ENCODE assay signal across 10 mouse cellular contexts in the genomic region with DNA sequence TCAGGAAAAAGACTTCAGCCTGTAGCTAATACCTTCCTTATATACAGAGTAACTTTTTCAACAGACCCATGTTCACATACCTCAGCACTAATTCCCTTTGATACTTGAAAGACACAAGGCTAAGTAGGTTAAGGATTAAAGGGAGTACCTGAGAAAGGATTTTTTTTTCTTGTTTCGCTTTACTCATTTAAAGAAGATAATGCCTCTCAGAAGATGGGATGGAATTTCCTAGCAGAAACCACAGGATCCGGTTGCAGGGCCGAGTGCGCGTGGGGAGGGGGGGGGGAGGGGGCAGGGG.
DNase-seq lines count a peak whose midpoint lies in the region; ATAC-seq and TF ChIP-seq lines count a peak whose summit lies in the region.
"Had no signal": no experiment of that assay in that cellular context is flagged by ENCODE, and none has a peak within 500 bp of the region (broad histone marks: within the 10 kb centered on the region; RNA-seq: fewer than 3 reads in every experiment).

No protein-coding gene starts in this region.

- DNase-seq in kidney, adult 2 months, result no peak
- peak; percentile 93 for DNase-seq in adipocyte (ENCODE audit: low spot score)
- DNase-seq in liver, postnatal 0 days, result no peak
- no peak for DNase-seq in cerebellum, adult 9-11 months
- DNase-seq in adrenal gland, postnatal 25 days, result no peak
- DNase-seq: cerebellum, postnatal 25 days had no signal

- no peak overlapping the region for H3K9ac ChIP-seq in kidney, embryonic 16.5 days (replicated peaks; ENCODE audit: low read length)
- no peak overlapping the region for H3K9ac ChIP-seq in hindbrain, embryonic 16.5 days (ENCODE audit: low read depth, low read length)
- no peak overlapping the region for H3K9ac ChIP-seq in liver, postnatal 0 days (replicated peaks)

- ATAC-seq in kidney, embryonic 16.5 days (ENCODE audit: low FRiP score, low TSS enrichment), result no peak
- no peak for ATAC-seq in hindbrain, embryonic 16.5 days
- ATAC-seq in liver, postnatal 0 days, result no peak
- ATAC-seq: forebrain, embryonic 13.5 days had no signal

- H3K36me3 ChIP-seq in kidney, embryonic 16.5 days (ENCODE audit: insufficient read depth, low read length), result no peaks in the 10 kb centered on the region
- no peaks in the 10 kb centered on the region for H3K36me3 ChIP-seq in kidney, adult 2 months (ENCODE audit: control insufficient read depth, insufficient read depth, low read length)
- H3K36me3 ChIP-seq in hindbrain, embryonic 16.5 days (ENCODE audit: control insufficient read depth, insufficient read depth, low read length), result no peaks in the 10 kb centered on the region
- H3K36me3 ChIP-seq in liver, postnatal 0 days (replicated peaks; ENCODE audit: insufficient read depth, low read length), result no peaks in the 10 kb centered on the region

- H3K27me3 ChIP-seq in kidney, embryonic 16.5 days (ENCODE audit: insufficient read depth, low read length), result no peaks in the 10 kb centered on the region
- no peaks in the 10 kb centered on the region for H3K27me3 ChIP-seq in kidney, adult 2 months (replicated peaks; ENCODE audit: control insufficient read depth, insufficient read depth, low read length)
- no peaks in the 10 kb centered on the region for H3K27me3 ChIP-seq in hindbrain, embryonic 16.5 days (replicated peaks; ENCODE audit: control insufficient read depth, insufficient read depth, low read length)
- no peaks in the 10 kb centered on the region for H3K27me3 ChIP-seq in liver, postnatal 0 days (ENCODE audit: insufficient read depth, low read length)

- no peak for TF ChIP-seq CTCF in kidney, adult 2 months (conservative IDR thresholded peaks at IDR 0.05; ENCODE audit: insufficient read depth, insufficient read length, low read depth, low read length)
- TF ChIP-seq CTCF in liver, postnatal 0 days (IDR thresholded peaks at IDR 0.05; ENCODE audit: low read depth), result no peak

- peaks cover 6% of the 10 kb centered on the region; the same call in 1 of the 2 replicates for H3K4me1 ChIP-seq in kidney, embryonic 16.5 days (ENCODE audit: insufficient read depth, low read length)
- no peaks in the 10 kb centered on the region for H3K4me1 ChIP-seq in kidney, adult 2 months (ENCODE audit: control insufficient read depth, insufficient read depth, low read length)
- H3K4me1 ChIP-seq in hindbrain, embryonic 16.5 days (ENCODE audit: control insufficient read depth, insufficient read depth, low read depth, low read length), result no peaks in the 10 kb centered on the region; the same call in 1 of the 2 replicates
- 0 out of 2 replicates have a peak, but pooled peaks cover 3% of the 10 kb centered on the region for H3K4me1 ChIP-seq in liver, postnatal 0 days (ENCODE audit: insufficient read depth)

- TF ChIP-seq EP300 in liver, postnatal 0 days (IDR thresholded peaks at IDR 0.05; ENCODE audit: low read depth), result no peak

- no peak overlapping the region for H3K27ac ChIP-seq in kidney, embryonic 16.5 days (ENCODE audit: low read length)
- no peak overlapping the region for H3K27ac ChIP-seq in kidney, adult 2 months (ENCODE audit: insufficient read depth, low read depth, low read length)
- H3K27ac ChIP-seq in hindbrain, embryonic 16.5 days (ENCODE audit: low read depth, low read length), result no peak overlapping the region
- no peak overlapping the region for H3K27ac ChIP-seq in liver, postnatal 0 days (ENCODE audit: low read depth)
- H3K27ac ChIP-seq: forebrain, embryonic 13.5 days; macrophage had no signal

- H3K4me3 ChIP-seq in kidney, embryonic 16.5 days (ENCODE audit: low read length), result no peak overlapping the region
- H3K4me3 ChIP-seq in kidney, adult 2 months (ENCODE audit: insufficient read depth, low read depth, low read length), result no peak overlapping the region
- no peak overlapping the region for H3K4me3 ChIP-seq in hindbrain, embryonic 16.5 days (ENCODE audit: low read length)
- H3K4me3 ChIP-seq in liver, postnatal 0 days (ENCODE audit: low read depth, low read length), result no peak overlapping the region

- peak overlapping the region; percentile 64 for H3K4me2 ChIP-seq in kidney, embryonic 16.5 days (replicated peaks; ENCODE audit: low read depth, low read length)
- H3K4me2 ChIP-seq in hindbrain, embryonic 16.5 days (ENCODE audit: low read length), result peak overlapping the region; percentile 52; the same call in 1 of the 2 replicates
- peak overlapping the region; percentile 69 for H3K4me2 ChIP-seq in liver, postnatal 0 days (ENCODE audit: low read depth, low read length)

- peaks cover 4% of the 10 kb centered on the region; the same call in 1 of the 2 replicates for H3K9me3 ChIP-seq in kidney, embryonic 16.5 days (ENCODE audit: low read length)
- no peaks in the 10 kb centered on the region for H3K9me3 ChIP-seq in hindbrain, embryonic 16.5 days (ENCODE audit: control insufficient read depth, low read length)
- no peaks in the 10 kb centered on the region for H3K9me3 ChIP-seq in liver, postnatal 0 days (ENCODE audit: low read length)
- H3K9me3 ChIP-seq: forebrain, embryonic 13.5 days had no signal

- WGBS in kidney, embryonic 16.5 days, result 10% methylated on average over 3 of the region's 5 CpGs
- WGBS in kidney, adult 2 months, result 22% methylated on average over 4 of the region's 5 CpGs
- 31% methylated on average over 2 of the region's 5 CpGs for WGBS in hindbrain, embryonic 16.5 days
- 12% methylated on average over 5 of the region's 5 CpGs for WGBS in liver, postnatal 0 days (ENCODE audit: insufficient replicate concordance)

- TF ChIP-seq POLR2A in kidney, adult 2 months (IDR thresholded peaks at IDR 0.05; ENCODE audit: low read depth, low read length), result no peak
